Mouse (Mus musculus) hindbrain, embryonic 16.5 days (tissue): ENCODE data around the gene Srp68. TPM values are rescaled to one million over a fixed set of nuclear protein-coding genes. Genes with fewer than 3 reads are reported as not detected.

Experiments used
- ATAC-seq: fragments of 200-750 bp; cut with Nextera tagmentation; 2 replicates; pipeline ENCODE4 v1.8.0; 2017; ENCODE audit warnings: moderate TSS enrichment, moderate library complexity
- H3K27ac ChIP-seq: fragments of 300-500 bp; sonication (generic); 2 replicates; pipeline ENCODE4 v1.5.1; 2014; ENCODE audit warnings: low read depth, mild to moderate bottlenecking, control low read depth, low read length, moderate library complexity
- H3K27me3 ChIP-seq: fragments of 300-500 bp; sonication (generic); replicated peaks from 2 replicates; pipeline ENCODE4 v1.6.1; 2014; ENCODE audit warnings: low read length; ENCODE audit not compliant: control insufficient read depth, insufficient read depth
- H3K36me3 ChIP-seq: fragments of 300-500 bp; sonication (generic); 2 replicates; pipeline ENCODE4 v1.6.1; 2014; ENCODE audit warnings: mild to moderate bottlenecking, low read length, moderate library complexity, mixed read lengths; ENCODE audit not compliant: control insufficient read depth, insufficient read depth
- H3K4me1 ChIP-seq: fragments of 300-500 bp; sonication (generic); 2 replicates; pipeline ENCODE4 v1.6.1; 2014; ENCODE audit warnings: low read depth, low read length; ENCODE audit not compliant: control insufficient read depth, insufficient read depth
- H3K4me2 ChIP-seq: fragments of 300-500 bp; sonication (generic); 2 replicates; pipeline ENCODE4 v1.6.1; 2014; ENCODE audit warnings: mild to moderate bottlenecking, low read length, control low read depth, moderate library complexity
- H3K4me3 ChIP-seq: fragments of 300-500 bp; sonication (generic); 2 replicates; pipeline ENCODE4 v1.5.1; 2014; ENCODE audit warnings: mild to moderate bottlenecking, low read length, control low read depth, moderate library complexity
- H3K9ac ChIP-seq: fragments of 300-500 bp; sonication (generic); 2 replicates; pipeline ENCODE4 v1.6.1; 2014; ENCODE audit warnings: low read depth, mild to moderate bottlenecking, control low read depth, low read length, moderate library complexity
- H3K9me3 ChIP-seq: fragments of 300-500 bp; sonication (generic); 2 replicates; pipeline ENCODE4 v1.6.1; 2014; ENCODE audit warnings: mild to moderate bottlenecking, low read length, moderate library complexity; ENCODE audit not compliant: control insufficient read depth
- WGBS: fragments of 180-500 bp; shearing (Covaris S2); extraction: QIAGEN DNeasy Blood & Tissue Kit; methylation state at CpG from one replicate; pipeline ENCODE4 v1.1.7; 2014; 5-methylcytosine and 5-hydroxymethylcytosine counted together
- polyA plus RNA-seq: library from polyadenylated mRNA; unstranded; fragments of >200 nt; fragmentation: Nextera tagmentation; extraction: Ambion mirVana; gene quantifications from 2 replicates; pipeline ENCODE4 v1.2.1, GENCODE M21; 2015

The Srp68 gene
- polyA plus RNA-seq, 1 experiment from 2014 or later = 61.8 TPM

DNA sequence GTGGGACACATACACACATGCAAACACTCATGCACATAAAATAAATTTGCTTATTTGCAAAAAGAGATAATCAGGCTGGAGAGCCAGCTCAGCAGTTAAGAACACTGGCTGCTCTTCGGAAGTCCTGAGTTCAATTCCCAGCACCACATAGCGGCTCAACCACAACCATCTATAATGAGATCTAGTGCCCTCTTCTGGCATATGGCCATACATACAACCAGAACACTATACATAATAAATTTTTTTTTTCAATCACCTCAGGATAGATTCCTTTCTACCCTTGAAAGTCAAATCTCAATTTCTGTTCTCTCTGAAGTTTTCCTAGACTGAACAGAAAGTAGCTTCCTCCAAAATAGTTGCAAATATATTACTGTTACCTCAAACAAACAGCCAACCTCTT is 31.4 kb upstream of the Srp68 start:
- no peaks in the 10 kb centered on the region for H3K9me3 ChIP-seq
- no peak overlapping the region for H3K27ac ChIP-seq
- no peaks in the 10 kb centered on the region for H3K27me3 ChIP-seq
- WGBS = 95% methylated on average over 2 of the region's 2 CpGs
- H3K9ac ChIP-seq = no peak overlapping the region
- H3K4me2 ChIP-seq = peak overlapping the region; percentile 69
- H3K4me3 ChIP-seq = peak overlapping the region; percentile 74
- no peak for ATAC-seq
- peaks cover 35% of the 10 kb centered on the region for H3K36me3 ChIP-seq
- H3K4me1 ChIP-seq = peaks cover 7% of the 10 kb centered on the region

DNA sequence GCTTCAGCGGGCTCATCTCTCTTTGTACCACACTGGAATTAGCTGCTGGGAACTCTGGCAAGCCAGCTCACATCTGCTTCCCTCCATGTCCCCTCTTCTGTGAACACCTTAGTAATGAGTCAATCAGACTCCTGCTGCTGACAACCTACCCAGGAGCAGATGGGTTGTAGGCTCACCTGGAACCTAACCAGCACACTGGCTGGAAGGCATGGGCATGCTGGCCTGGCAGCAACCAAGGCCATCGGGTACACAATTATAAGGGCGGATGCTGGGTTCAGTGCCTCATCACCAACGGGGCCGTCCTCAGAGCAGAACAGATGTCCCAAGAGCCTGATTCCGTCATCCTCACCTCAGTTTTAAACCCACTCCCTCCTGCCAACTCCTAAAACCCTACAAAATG is 24.6 kb upstream of the Srp68 start:
- H3K9me3 ChIP-seq = no peaks in the 10 kb centered on the region
- peaks cover 63% of the 10 kb centered on the region for H3K36me3 ChIP-seq
- WGBS = 88% methylated on average over 6 of the region's 6 CpGs
- H3K27ac ChIP-seq = no peak overlapping the region
- H3K9ac ChIP-seq = no peak overlapping the region
- H3K27me3 ChIP-seq = no peaks in the 10 kb centered on the region
- no peak overlapping the region for H3K4me2 ChIP-seq
- H3K4me1 ChIP-seq = no peaks in the 10 kb centered on the region
- H3K4me3 ChIP-seq = no peak overlapping the region
- ATAC-seq = no peak

DNA sequence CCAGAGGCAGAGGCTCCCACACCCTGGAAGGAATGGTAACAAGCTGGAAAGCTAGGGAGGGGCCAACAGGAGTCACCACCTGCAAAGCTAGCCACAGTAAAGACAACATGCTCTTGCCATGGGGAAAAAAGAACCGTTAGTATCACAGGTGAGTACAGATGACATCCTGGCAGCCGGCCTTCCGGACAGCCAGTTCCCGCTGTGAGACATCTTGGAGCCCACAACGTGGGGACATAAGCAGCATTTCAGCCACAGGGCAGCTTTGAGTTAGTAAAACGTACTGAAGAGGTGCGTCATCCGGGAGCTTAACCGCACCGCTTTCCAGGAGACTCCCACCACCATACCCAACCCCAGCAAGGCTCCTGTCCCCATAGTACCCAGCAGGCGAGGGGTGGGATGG is 24.2 kb upstream of the Srp68 start:
- Histone ChIP-seq H3K4me3 (no peak overlapping the region), H3K27ac (no peak overlapping the region), H3K9me3 (no peaks in the 10 kb centered on the region), H3K4me2 (no peak overlapping the region), H3K9ac (no peak overlapping the region), H3K4me1 (no peaks in the 10 kb centered on the region), H3K36me3 (peaks cover 60% of the 10 kb centered on the region), H3K27me3 (no peaks in the 10 kb centered on the region)
- ATAC-seq = no peak
- 80% methylated on average over 11 of the region's 11 CpGs for WGBS

DNA sequence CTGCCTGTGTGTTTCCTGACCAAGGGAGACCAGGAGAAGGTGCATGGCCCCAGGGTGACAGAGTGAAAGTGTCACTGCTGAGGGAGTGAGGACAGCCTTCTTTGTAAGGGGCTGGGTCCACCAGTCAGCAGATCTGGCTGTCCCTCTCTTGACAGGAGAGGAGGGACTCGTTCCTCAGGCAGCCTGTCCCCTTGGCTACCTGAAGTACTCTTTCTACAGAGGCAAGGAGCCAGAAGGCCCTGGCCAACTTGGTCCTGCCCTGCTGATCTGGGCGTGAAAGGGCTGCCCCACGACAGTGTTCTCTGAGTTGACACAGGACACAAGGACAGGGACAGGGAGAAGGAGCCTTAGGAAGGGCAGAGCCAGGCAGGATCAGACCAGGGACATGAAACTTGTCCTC is 23.0 kb upstream of the Srp68 start:
- Histone ChIP-seq H3K9me3 (no peaks in the 10 kb centered on the region), H3K9ac (no peak overlapping the region), H3K36me3 (peaks cover 59% of the 10 kb centered on the region), H3K4me1 (no peaks in the 10 kb centered on the region), H3K27me3 (no peaks in the 10 kb centered on the region), H3K27ac (no peak overlapping the region), H3K4me2 (no peak overlapping the region), H3K4me3 (no peak overlapping the region)
- no peak for ATAC-seq
- WGBS = 77% methylated on average over 3 of the region's 3 CpGs

DNA sequence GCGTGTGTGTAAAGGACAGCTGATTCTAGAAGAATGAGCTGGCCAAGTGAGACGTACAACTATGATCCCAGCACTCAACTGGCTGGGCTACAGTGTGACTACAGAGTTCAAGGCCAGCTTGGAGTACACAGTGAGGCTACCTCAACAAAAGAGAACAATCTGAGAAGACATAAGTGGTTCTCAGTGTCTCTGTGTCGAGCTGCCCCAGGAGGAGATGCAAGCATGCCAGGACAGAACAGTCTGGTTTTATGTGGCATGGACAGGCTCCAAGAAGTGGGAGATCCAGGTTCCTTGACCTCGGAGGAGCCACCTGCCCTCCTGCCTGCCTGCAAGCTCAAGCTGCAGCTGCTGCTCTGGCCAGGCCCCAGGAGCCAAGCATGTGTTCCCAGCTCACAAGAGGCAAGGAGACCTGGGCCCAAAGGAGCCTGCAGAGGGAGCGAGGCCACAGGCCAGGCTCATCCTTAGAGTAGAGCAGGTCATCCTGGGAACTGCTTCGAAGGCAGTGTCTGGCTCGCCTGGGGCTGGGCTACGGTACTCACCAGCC is 22.2 kb upstream of the Srp68 start:
- Histone ChIP-seq H3K4me2 (no peak overlapping the region), H3K9ac (no peak overlapping the region), H3K4me3 (no peak overlapping the region), H3K27me3 (no peaks in the 10 kb centered on the region), H3K36me3 (peaks cover 53% of the 10 kb centered on the region), H3K27ac (no peak overlapping the region), H3K9me3 (no peaks in the 10 kb centered on the region), H3K4me1 (no peaks in the 10 kb centered on the region)
- WGBS = 85% methylated on average over 8 of the region's 8 CpGs
- ATAC-seq = no peak

DNA sequence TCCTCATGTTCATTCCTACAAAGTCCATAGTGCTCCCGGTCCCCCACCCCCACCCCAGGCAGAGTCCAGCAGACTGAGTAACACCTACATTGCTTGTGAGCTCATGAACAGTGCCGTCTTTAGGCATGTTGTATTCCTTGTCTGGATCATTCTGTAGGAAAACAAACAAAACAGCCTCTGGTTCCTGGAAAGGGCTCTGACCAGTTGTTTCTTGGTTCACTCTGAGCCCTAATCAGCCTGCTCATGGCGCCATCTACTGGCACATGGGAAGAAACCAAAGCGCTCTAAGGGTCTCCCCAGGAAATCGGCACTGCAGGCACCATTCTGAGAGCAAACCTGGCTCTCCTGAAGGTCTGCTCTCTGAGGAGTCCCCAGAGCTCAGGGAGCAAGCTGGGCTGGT is 20.3 kb upstream of the Srp68 start:
- WGBS = 45% methylated on average over 5 of the region's 5 CpGs
- Histone ChIP-seq H3K36me3 (peaks cover 53% of the 10 kb centered on the region), H3K4me1 (no peaks in the 10 kb centered on the region), H3K9ac (no peak overlapping the region; the same call in 1 of the 2 replicates), H3K27ac (no peak overlapping the region), H3K27me3 (no peaks in the 10 kb centered on the region), H3K9me3 (no peaks in the 10 kb centered on the region), H3K4me3 (no peak overlapping the region), H3K4me2 (no peak overlapping the region)
- peak; percentile 53; the same call in 1 of the 2 replicates for ATAC-seq

DNA sequence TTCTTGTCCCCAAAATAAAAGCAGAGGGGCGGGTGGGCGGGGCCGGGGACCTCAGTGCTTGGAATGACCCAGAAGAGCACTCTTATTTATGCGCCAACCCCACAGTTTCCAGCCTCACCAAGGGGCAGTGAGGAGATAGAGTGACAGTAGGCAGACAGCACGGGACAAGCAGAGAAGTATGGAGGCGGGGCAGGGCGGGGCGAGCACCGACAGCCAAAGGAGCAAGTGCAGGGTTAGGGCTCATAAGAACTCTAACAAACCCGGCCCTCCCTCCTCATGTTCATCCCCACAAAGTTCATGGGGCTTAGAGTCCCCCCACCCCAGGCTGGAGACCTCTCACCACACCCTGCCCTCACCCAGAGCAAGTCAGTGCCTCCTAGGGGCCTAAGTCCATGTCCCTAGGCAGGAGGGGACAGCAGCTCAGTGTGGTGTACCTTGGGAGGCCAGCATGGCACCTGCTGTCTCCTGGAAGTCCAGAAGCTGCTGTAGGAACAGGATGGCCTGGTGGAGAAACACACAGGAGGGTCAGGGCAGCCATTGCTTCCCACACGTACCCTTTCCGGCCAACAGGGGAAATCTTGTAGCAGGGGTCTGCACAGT is 19.6 kb upstream of the Srp68 start:
- H3K27ac ChIP-seq = no peak overlapping the region
- H3K9ac ChIP-seq = no peak overlapping the region
- H3K27me3 ChIP-seq = no peaks in the 10 kb centered on the region
- no peak for ATAC-seq
- no peak overlapping the region for H3K4me2 ChIP-seq
- H3K9me3 ChIP-seq = no peaks in the 10 kb centered on the region
- H3K4me1 ChIP-seq = no peaks in the 10 kb centered on the region
- peaks cover 55% of the 10 kb centered on the region for H3K36me3 ChIP-seq
- WGBS = 92% methylated on average over 12 of the region's 12 CpGs
- H3K4me3 ChIP-seq = no peak overlapping the region

DNA sequence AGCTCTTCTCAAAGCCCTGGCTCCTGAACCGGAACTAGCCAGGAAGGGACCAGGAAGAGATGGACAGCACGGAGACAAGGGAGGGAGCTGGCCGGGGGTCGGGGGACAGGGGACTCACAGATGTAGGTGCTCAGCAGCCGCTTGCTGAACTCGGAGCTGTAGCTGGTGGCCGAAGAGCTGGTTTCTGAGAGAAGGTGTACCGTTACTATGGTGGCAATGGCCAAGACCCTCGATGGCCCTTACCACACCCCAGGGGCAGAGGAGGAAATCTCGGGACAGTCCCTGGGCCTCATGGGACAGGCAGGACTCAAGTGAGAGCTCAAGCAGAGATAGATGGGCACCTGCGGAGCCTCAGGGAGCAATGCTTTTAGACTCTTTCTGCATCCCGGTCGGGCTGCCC is 18.4 kb upstream of the Srp68 start:
- Histone ChIP-seq H3K27ac (no peak overlapping the region), H3K9me3 (no peaks in the 10 kb centered on the region), H3K9ac (no peak overlapping the region), H3K4me2 (no peak overlapping the region), H3K4me3 (no peak overlapping the region), H3K27me3 (no peaks in the 10 kb centered on the region), H3K36me3 (peaks cover 63% of the 10 kb centered on the region), H3K4me1 (no peaks in the 10 kb centered on the region)
- 93% methylated on average over 13 of the region's 13 CpGs for WGBS
- ATAC-seq = no peak

DNA sequence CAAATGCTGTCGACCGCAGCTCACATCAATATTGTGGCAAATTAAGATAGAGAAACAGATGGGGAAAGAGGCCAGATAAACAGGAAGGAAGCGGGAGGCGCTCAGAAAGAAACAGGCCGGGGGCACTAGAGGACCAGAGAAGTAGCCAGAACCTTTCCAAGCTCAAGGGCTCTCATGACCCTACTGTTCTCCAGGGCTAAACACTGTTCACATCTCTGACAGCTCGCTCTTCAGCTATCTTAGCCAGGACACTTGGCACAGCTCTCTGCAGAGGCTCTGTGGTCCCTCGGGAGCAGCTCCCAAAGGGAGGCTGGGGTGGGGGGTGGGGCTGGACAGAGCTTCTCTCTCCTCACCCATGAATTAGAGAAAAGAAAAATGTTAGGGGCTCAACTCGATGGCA is 16.5 kb upstream of the Srp68 start:
- H3K27me3 ChIP-seq = no peaks in the 10 kb centered on the region
- no peak overlapping the region for H3K27ac ChIP-seq
- no peaks in the 10 kb centered on the region for H3K9me3 ChIP-seq
- H3K4me3 ChIP-seq = no peak overlapping the region
- H3K4me2 ChIP-seq = no peak overlapping the region
- no peaks in the 10 kb centered on the region for H3K4me1 ChIP-seq
- H3K9ac ChIP-seq = no peak overlapping the region
- ATAC-seq = no peak
- WGBS = 78% methylated on average over 8 of the region's 8 CpGs
- H3K36me3 ChIP-seq = peaks cover 49% of the 10 kb centered on the region
